Mouse (Mus musculus) lung, postnatal 0 days (tissue): ENCODE results near the gene Tnks1bp1. TPM values are rescaled to one million over a fixed set of nuclear protein-coding genes. Genes with fewer than 3 reads are reported as not detected.
A peak's percentile ranks its signal among the peaks of the same experiment; 100 is the strongest.

Experiments
- ATAC-seq: fragments of 200-750 bp; cut with Nextera tagmentation; 2 replicates; pipeline ENCODE4 v1.8.0; 2017; ENCODE audit warnings: moderate library complexity
- DNase-seq: peaks from one replicate; pipeline ENCODE4 v3.0.0-alpha.2; 2016; ENCODE audit warnings: low spot score
- H3K27ac ChIP-seq: fragments of 300-500 bp; sonication (generic); 2 replicates; pipeline ENCODE4 v1.5.1; 2014; ENCODE audit warnings: antibody characterized with exemption, mild to moderate bottlenecking, low read length, mixed read lengths
- H3K27me3 ChIP-seq: fragments of 300-500 bp; sonication (generic); replicated peaks from 2 replicates; pipeline ENCODE4 v1.6.1; 2014; ENCODE audit warnings: low read length, mixed read lengths; ENCODE audit not compliant: insufficient read depth
- H3K36me3 ChIP-seq: fragments of 300-500 bp; sonication (generic); 2 replicates; pipeline ENCODE4 v1.6.1; 2014; ENCODE audit warnings: low read length, mixed read lengths; ENCODE audit not compliant: insufficient read depth
- H3K4me1 ChIP-seq: fragments of 300-500 bp; sonication (generic); 2 replicates; pipeline ENCODE4 v1.6.1; 2014; ENCODE audit warnings: antibody characterized with exemption, low read depth, low read length, mixed read lengths; ENCODE audit not compliant: insufficient read depth
- H3K4me2 ChIP-seq: fragments of 300-500 bp; sonication (generic); replicated peaks from 2 replicates; pipeline ENCODE4 v1.6.1; 2014; ENCODE audit warnings: low read depth, mild to moderate bottlenecking, low read length, moderate library complexity, mixed read lengths
- H3K4me3 ChIP-seq: fragments of 300-500 bp; sonication (generic); 2 replicates; pipeline ENCODE4 v1.5.1; 2014; ENCODE audit warnings: low read depth, low read length
- H3K9ac ChIP-seq: fragments of 300-500 bp; sonication (generic); replicated peaks from 2 replicates; pipeline ENCODE4 v1.6.1; 2014; ENCODE audit warnings: low read depth, mild to moderate bottlenecking
- H3K9me3 ChIP-seq: fragments of 300-500 bp; sonication (generic); 2 replicates; pipeline ENCODE4 v1.6.1; 2016; ENCODE audit warnings: low read length, mixed read lengths
- CTCF ChIP-seq: IDR thresholded peaks from 2 replicates; pipeline ENCODE4 v1.5.1; 2016; ENCODE audit warnings: antibody characterized with exemption, mild to moderate bottlenecking
- EP300 ChIP-seq: IDR thresholded peaks from 2 replicates; pipeline ENCODE4 v1.6.1; 2016; ENCODE audit warnings: antibody characterized with exemption, mild to moderate bottlenecking, control low read depth
- WGBS: fragments of 180-500 bp; shearing (Covaris S2); extraction: QIAGEN DNeasy Blood & Tissue Kit; methylation state at CpG from one replicate; pipeline ENCODE4 v1.1.7; 2014; 5-methylcytosine and 5-hydroxymethylcytosine counted together
- polyA plus RNA-seq: library from polyadenylated mRNA; unstranded; fragments of >200 nt; fragmentation: Nextera tagmentation; extraction: Ambion mirVana; gene quantifications from 2 replicates; pipeline ENCODE4 v1.2.1, GENCODE M21; 2015

Tnks1bp1 gene
- polyA plus RNA-seq, 1 experiment from 2014 or later, result 40.3 TPM

DNA sequence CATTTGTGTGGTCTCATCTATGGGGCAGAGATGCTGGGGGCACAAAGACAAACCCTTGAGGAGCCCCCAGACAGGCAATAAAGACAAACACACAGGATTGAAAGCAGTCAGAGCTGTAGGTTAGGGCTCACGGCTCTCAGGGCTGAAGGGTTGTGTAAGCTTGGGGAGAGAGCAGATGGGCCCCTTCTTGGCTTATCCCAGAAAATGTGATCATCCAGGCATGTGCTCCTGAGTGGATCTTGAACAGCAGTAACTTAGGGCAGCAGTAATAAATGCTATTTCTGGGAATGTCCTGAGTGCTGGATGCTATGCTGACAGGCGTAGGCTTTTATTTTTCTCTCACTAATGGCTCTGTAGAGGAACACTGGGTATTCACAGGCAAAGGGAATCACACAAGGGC is 20.8 kb downstream of the Tnks1bp1 start:
- Histone ChIP-seq H3K4me2 (no peak overlapping the region), H3K4me1 (peaks cover 6% of the 10 kb centered on the region; the same call in 1 of the 2 replicates), H3K9ac (no peak overlapping the region), H3K27ac (no peak overlapping the region), H3K4me3 (no peak overlapping the region), H3K27me3 (no peaks in the 10 kb centered on the region), H3K36me3 (peaks cover 17% of the 10 kb centered on the region), H3K9me3 (no peaks in the 10 kb centered on the region)
- 78% methylated on average over 2 of the region's 2 CpGs for WGBS
- TF ChIP-seq CTCF (no peak), EP300 (no peak)
- no peak for ATAC-seq
- DNase-seq, result no peak

DNA sequence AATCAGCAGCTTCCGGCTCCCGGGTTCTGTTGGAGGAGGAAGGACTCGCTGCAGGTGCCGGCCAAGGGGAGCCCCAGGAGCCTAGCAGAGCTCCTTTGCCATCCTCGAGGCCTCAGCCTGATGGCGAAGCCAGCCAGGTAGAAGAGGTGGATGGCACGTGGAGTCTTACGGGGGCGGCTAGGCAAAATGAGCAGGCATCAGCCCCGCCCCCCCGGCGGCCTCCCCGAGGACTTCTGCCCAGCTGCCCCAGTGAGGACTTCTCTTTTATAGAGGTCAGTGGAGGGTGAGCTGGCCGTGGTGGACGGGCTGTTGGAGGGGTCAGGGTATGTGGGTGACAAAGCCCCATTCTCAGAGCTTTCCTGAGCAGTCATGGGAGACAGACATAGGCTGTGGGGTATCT is 22.3 kb downstream of the Tnks1bp1 start:
- Histone ChIP-seq H3K9ac (no peak overlapping the region), H3K4me1 (peaks cover 6% of the 10 kb centered on the region; the same call in 1 of the 2 replicates), H3K27me3 (no peaks in the 10 kb centered on the region), H3K36me3 (peaks cover 17% of the 10 kb centered on the region), H3K27ac (no peak overlapping the region), H3K4me3 (no peak overlapping the region), H3K4me2 (no peak overlapping the region), H3K9me3 (no peaks in the 10 kb centered on the region)
- ATAC-seq, result no peak
- 79% methylated on average over 15 of the region's 15 CpGs for WGBS
- TF ChIP-seq EP300, result no peak
- TF ChIP-seq CTCF, result no peak
- DNase-seq, result no peak

DNA sequence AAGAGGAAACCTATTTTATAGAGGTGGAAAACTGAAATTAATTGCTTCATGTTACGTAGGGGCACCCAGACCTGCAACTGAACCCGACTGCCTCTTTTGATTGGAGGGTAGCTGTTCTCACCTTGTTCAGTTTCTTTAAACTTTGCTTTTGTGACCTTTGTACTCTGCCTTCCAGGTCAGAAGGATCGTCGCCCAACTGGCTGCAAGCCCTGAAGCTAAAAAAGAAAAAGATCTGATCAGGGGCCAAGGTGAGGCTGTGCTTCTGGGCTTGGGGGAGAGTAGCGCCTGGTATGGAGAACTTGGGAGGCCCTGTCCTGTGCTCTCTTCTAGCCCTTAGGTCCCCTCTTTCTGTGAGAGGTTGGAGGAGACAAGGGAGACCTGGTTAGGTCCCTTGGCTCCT is 24.1 kb downstream of the Tnks1bp1 start:
- no peak overlapping the region for H3K27ac ChIP-seq
- DNase-seq, result no peak
- H3K4me2 ChIP-seq, result no peak overlapping the region
- H3K9me3 ChIP-seq, result no peaks in the 10 kb centered on the region
- no peak for ATAC-seq
- H3K27me3 ChIP-seq, result no peaks in the 10 kb centered on the region
- H3K9ac ChIP-seq, result no peak overlapping the region
- peaks cover 17% of the 10 kb centered on the region for H3K36me3 ChIP-seq
- H3K4me3 ChIP-seq, result no peak overlapping the region
- peaks cover 6% of the 10 kb centered on the region; the same call in 1 of the 2 replicates for H3K4me1 ChIP-seq
- TF ChIP-seq CTCF, result no peak
- 87% methylated on average over 5 of the region's 5 CpGs for WGBS

DNA sequence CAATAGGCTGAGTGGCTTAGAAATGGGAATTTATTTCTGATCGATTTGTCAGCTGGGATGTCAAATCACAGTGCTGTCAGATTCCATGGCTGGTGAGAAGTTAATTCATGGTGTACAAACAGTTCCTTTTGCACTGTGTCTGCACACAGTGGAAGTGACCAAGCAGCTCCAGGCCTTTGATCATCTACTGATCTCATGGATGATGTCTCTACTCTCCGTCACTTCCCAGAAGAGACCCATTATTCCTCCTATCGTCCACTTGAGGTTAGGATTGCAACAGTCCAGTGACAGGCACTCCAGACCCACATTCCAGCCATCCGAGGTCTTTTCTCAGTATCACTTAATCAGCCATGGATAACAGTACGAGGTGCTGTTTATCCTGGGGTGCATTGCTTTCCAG is 25.9 kb downstream of the Tnks1bp1 start:
- Histone ChIP-seq H3K4me3 (no peak overlapping the region), H3K4me1 (no peaks in the 10 kb centered on the region), H3K27ac (no peak overlapping the region), H3K9ac (no peak overlapping the region), H3K9me3 (no peaks in the 10 kb centered on the region), H3K4me2 (no peak overlapping the region), H3K36me3 (peaks cover 17% of the 10 kb centered on the region), H3K27me3 (no peaks in the 10 kb centered on the region)
- TF ChIP-seq EP300 (peak; percentile 84), CTCF (no peak)
- ATAC-seq (peak; percentile 88), DNase-seq (peak; percentile 84)
- 56% methylated on average over 5 of the region's 5 CpGs for WGBS

DNA sequence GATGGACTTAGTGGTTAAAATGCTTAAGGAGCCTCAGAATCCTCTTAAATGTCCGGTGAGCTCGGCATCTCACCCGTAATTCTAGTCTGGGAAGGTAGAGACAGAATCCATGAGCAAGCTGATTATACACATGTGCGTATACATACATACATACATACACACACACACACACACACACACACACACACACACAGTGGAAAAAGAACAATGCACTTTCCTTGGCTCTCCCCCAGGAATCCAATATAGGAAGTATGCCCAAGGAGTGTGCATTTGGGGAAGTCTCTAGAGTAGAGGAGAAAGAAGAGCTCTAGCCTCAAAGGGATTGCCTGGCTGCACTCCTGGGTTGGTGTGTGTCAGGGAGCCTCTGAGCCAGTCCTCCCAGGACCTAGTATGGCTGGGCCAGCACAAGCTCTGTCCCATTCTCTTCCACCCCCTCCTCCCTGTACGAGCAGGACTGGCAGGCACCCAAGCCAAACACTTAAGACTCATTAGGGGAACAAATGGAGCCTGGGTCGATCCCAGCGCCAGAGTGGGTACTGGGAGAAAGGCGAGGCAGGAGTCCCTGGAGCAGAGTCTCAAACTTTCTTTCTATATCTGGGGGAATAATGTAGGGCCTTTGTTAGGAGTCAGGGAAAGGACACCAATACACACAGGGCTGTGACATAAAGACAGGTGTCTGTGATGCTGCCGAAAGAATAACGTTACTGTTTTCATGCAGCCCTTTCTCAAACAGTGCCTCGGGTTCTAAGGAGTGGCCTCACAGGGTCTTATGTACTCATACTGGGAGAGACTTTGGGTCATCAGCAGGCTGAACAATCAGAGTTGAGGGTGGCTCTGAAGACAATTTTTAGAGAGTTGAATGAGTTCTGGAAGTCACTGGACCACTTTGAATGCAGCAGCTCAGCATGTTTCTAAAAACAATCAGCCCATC is 41.2 kb downstream of the Tnks1bp1 start:
- Histone ChIP-seq H3K36me3 (no peaks in the 10 kb centered on the region), H3K4me1 (peaks cover 6% of the 10 kb centered on the region), H3K4me2 (no peak overlapping the region), H3K27ac (peak overlapping the region; percentile 26; the same call in 1 of the 2 replicates), H3K27me3 (no peaks in the 10 kb centered on the region), H3K4me3 (no peak overlapping the region), H3K9ac (no peak overlapping the region), H3K9me3 (no peaks in the 10 kb centered on the region)
- peak; percentile 73 for DNase-seq
- peak; percentile 90 for ATAC-seq
- WGBS, result 33% methylated on average over 11 of the region's 11 CpGs
- TF ChIP-seq EP300 (no peak), CTCF (no peak)

DNA sequence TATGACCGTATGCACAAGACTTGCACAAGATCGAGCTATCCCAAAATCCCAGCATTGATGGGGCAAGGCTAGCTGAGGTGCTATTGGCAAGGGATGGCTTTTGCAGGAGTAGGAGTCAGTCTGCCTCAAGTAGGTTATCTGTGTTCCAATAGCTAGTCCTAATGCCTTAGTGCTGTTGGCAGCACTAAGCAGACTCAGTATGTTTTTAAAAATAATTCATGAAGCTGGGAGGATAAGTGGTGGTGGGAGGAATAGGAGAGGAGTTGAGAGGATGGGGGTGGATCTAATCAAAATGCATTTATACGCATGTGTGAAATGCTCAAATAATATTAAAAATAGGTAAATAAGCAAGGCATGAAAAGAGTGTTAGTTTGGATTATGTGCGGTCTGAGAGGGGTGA is 43.5 kb downstream of the Tnks1bp1 start:
- Histone ChIP-seq H3K4me3 (no peak overlapping the region), H3K4me1 (peaks cover 6% of the 10 kb centered on the region), H3K9me3 (no peaks in the 10 kb centered on the region), H3K27me3 (no peaks in the 10 kb centered on the region), H3K27ac (no peak overlapping the region), H3K4me2 (no peak overlapping the region), H3K36me3 (no peaks in the 10 kb centered on the region), H3K9ac (no peak overlapping the region)
- DNase-seq (no peak), ATAC-seq (no peak)
- no peak for TF ChIP-seq EP300
- TF ChIP-seq CTCF, result no peak
- 96% methylated on average over 4 of the region's 4 CpGs for WGBS
